Mouse (Mus musculus) hindlimb bud, embryonic 11.5 days (tissue): Measurements from ENCODE around the gene Irf5.

Source experiments
- DNase-seq: peaks from one replicate; pipeline ENCODE4 v3.0.0-alpha.2; 2012; ENCODE audit warnings: low read depth, low spot score; ENCODE audit errors: extremely low spot score

Irf5 gene

GRCm38 (mm10) chr6:29526281-29527251, at the start of gene Irf5:
Gene Irf5 (plus strand): TSS chr6:29526625.
- no peak for DNase-seq

DNA sequence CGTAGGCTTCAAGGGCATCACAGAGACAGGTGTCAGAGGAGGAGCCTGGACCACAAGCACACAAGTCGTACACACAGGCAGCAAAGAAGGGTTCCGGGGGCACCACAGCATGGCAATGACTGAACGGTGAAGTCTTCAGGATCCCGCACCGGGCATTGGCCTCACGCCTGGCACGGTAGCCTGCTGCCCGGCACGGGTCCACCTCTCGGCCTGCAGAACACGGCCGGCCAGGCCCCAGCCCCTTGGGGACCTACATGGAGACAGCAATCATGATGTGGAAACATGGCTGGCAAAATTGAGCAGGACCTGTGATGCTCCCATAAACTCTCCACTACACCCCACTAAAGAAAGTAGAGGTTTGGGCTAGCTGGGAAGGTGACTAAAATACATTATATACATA, 43.7 kb upstream of the Irf5 start:
- DNase-seq: no peak

DNA sequence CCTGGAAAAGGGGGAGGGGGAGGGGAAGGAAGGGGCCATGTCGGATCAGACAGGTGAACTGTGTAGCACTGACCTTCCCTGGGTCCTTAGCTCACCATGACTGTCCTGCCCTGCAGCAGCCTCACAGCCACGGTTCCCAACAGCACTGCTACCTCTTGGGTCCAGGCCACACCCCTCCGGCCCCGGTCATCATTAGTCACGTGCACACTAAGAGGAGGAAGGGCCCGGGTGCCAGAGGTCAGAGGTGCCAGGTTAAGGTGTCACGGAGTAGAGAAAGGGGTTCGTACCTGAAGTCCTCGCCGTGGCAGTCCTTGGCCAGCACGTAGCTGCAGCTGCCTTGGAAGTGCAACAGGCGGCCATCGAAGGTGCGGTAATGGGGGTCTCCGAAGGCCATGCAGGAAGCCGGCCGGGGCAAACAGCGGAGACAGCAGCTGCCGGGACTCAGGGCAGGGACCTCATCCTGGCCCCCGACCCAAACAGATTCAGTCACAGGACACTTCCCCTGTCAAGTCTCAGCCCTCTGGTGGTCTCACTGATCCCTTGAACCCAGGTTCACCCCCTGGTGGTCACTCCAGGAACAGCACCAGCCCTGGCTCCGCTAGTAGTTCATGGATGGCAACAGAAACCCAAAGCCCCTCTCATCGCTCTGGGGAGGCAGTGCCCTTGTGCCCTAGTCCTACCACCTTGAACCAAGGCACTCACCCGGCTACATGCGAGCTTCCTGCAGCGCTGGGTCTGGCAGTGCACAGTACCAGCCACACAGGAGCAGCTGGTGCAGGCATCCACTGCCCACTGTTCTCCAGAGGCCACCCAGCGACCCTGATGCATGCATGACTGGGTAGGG, 41.5 kb upstream of the Irf5 start:
- peak; percentile 57 for DNase-seq

DNA sequence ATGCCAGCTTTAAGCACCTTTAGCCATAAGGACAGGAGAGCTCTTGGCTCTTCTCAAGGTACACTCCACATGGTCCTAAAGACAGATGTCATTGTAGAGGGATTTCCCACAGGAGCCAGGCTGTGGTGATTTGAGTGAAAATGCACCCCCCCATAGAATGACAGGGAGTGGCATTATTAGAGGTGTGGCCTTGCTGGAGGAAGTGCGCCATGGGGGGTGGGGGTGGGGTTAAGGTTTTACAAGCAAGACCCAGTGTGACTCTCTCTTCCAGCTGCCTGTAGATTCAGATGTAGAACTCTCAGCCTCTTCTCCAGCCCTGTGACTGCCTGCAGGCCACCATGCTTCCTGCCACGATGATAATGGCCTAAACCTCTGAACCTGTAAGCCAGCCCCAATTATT, 40.5 kb upstream of the Irf5 start:
- no peak for DNase-seq

- no peak for DNase-seq
Observed at GRCm38 (mm10) chr6:29494101-29494500, 32.3 kb upstream of the Irf5 start.

DNA sequence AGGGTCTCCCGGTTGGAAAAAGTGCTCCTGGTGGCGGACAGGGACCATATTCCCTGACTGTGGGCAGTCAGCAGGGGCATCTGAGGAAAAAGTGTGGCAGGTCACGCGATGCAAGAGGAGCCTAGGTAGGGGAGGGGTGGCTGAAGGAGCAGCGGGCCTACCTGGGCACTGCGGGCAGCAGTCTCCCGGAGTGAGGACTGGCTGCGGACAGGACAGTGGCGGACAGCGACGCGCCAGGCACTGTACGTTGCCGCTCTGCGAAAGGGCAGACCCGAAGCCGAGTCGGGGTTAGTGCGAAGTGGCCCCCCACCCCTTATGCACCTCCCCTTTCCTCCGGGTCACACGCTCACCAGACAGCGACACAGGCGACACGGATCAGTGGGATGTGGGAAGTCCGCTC, 30.2 kb upstream of the Irf5 start:
- no peak for DNase-seq

GRCm38 (mm10) chr6:29497791-29498190, 28.6 kb upstream of the Irf5 start:
- DNase-seq: no peak

DNA sequence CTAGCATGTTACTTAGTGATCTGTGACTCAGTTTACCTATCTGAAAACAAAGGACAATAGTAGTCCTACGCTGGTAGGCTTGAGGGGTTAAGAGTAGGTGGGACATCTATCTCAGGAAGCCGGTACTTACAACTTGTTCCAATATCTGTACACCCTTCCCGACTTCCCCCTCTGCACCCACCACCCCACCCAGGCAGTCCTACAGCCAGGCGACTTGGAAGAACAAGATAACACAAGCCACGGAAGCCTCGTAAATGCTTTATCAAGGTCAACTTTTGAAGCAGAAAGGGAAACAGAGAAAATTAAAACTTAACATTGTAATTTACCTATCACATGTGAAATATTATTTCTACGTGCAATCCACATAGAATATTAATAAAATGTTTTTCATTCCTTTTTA, 26.2 kb upstream of the Irf5 start:
- DNase-seq: no peak

DNA sequence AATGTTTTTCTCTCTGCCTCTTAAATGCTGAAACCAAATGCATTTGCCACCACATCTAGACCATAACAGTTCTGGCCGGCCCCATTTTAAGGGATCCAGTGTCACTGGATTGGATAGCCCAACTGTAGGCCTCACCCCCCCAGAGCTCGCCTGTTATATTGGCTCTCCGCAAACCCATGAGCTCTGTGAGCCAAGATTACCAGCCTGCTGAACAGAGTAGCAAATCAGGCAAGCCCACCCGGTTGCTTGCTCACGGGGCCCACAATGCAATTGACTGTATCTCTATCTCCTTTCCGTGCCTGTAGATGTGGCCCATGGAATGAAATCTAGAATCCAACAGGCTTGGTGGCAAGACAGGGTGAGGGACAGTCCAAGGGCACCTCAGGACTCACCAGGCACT, 25.6 kb upstream of the Irf5 start:
- no peak for DNase-seq

- no peak for DNase-seq
Observed at GRCm38 (mm10) chr6:29501599-29501998, 24.8 kb upstream of the Irf5 start.

GRCm38 (mm10) chr6:29505493-29505892, 20.9 kb upstream of the Irf5 start:
- DNase-seq: no peak

- no peak for DNase-seq
Observed at GRCm38 (mm10) chr6:29506834-29507233, 19.6 kb upstream of the Irf5 start.

- no peak for DNase-seq
Observed at GRCm38 (mm10) chr6:29507447-29508309, 18.7 kb upstream of the Irf5 start, which contains the start of gene Kcp. Gene Kcp (minus strand): TSS chr6:29507952.

DNA sequence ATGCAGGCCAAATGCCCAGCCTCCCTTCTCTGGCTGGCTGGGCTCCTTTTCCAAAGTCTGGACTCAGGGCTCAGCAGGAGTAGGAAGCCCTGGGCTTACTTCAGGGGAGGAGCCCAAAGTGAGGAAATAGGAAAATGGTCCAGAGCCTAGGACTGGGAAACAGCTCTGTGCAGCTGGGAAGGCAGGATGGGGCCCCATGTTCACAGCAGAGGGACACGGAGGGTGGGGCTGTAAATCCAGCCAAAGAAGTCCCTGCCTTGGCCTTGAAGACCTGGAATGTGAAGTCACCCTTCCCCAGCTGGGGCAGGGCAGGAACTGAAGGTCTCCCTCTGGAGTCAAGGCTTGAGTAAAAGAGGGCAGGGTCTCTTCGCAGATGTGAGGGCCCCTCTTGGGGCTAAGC, 17.3 kb upstream of the Irf5 start:
- no peak for DNase-seq

- peak; percentile 74 for DNase-seq
Observed at GRCm38 (mm10) chr6:29513284-29513683, 13.1 kb upstream of the Irf5 start.

DNA sequence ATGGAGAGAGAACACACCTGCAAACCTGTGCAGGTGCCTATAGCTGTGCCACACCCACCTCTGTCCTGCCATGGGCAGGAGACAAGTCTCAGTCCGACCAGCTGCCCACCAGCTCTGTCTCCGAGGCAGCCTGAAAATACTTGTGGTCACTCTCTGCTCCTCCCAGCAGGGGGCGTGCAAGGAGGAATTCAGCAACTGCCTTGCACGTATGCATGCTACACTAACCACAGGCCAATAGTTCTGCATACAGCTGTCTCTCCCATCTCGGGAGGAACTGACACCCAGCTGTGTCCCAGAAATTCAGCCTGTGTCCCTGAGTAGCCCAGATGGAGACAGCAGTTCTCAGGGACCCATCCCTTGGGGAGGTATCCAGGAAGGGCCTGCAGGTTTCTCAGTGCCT, 9.3 kb upstream of the Irf5 start:
- DNase-seq: no peak

DNA sequence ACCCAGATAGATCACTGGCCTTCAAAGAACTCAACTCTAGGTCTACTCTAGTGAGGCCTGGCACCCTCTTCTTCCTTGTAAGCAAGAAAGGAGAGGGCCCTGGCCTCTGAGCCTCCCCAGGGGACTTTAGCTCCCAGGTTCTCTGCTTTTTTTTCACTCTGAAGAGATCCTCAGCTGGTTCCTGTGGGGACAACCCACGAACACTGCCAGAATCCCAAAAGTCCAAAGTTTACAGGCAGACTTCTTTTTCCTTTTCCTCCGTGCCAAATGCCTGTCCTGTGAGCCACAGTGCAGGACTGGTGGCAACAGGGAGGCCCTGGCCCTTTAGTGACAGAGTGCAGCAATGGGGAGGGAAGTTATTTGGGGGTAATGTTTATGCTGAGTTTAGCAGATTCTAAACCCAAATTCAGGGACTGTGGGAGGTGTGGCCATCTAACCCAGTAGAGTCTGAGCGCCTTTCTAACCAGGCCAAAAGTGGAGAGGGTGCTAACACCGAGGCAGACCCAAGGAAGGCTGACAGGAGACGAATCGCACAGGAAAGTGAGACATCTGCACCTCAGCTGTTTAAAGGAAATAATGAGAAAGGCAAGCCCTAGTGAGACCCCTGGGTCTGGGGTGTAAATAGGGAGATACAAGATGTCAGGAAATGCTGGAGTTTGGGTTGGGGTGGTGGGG, 3.7 kb upstream of the Irf5 start:
- DNase-seq: no peak

GRCm38 (mm10) chr6:29523301-29524033, 3.0 kb upstream of the Irf5 start:
- DNase-seq: no peak

DNA sequence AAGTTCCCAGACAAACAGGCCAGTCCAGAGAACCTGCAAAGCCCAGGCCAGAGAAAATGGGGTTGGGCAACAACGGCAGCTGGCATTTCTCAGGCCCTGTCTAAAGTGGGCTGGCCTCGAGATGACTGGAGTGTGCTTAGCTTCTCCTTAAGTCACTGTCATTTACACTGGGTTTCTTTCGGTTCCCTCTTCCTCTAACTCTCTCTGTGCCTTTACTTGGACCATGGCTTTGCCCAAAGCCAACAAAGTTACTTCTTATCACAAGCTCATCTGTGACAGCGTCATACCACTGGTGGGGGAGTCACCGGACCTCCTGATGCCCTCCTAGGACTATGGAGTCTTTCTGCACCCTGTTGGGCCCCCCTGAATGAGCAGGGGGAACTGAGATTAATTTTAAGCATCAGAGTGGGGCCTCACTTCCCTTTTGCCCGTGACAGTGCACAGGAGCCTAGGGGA, 2.4 kb upstream of the Irf5 start:
- no peak for DNase-seq

DNA sequence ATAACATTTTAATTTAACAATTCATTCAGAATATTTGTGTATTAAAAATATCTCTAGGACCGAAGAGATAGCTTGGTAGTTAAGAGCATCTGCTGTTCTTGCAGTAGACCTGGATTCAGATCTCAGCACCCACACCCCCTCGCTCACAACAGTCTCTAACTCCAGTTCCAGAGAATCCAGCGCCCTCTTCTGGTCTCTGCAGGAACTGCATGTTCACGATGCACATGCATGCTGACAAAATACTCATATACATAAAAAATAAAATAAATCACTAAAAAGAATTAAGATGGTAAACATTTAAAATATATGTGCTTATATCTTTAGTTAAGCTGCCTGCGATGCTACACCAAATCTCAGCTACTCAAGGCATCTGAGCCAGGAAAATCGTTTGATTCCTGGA, 1.2 kb upstream of the Irf5 start:
- DNase-seq: no peak
